Mouse (Mus musculus) stomach, postnatal 0 days (tissue): ENCODE results near the gene Skil. TPM values are rescaled to one million over a fixed set of nuclear protein-coding genes. Genes with fewer than 3 reads are reported as not detected.

Source experiments
- ATAC-seq: fragments of 200-750 bp; cut with Nextera tagmentation; 2 replicates; pipeline ENCODE4 v1.8.0; 2017; ENCODE audit not compliant: low FRiP score, low TSS enrichment
- DNase-seq: peaks from one replicate; pipeline ENCODE4 v3.0.0-alpha.2; 2016; ENCODE audit warnings: low spot score
- H3K27ac ChIP-seq: fragments of 300-500 bp; sonication (generic); replicated peaks from 2 replicates; pipeline ENCODE4 v1.5.1; 2014; ENCODE audit warnings: mild to moderate bottlenecking, control low read depth
- H3K27me3 ChIP-seq: fragments of 300-500 bp; sonication (generic); 2 replicates; pipeline ENCODE4 v1.6.1; 2014; ENCODE audit warnings: low read length; ENCODE audit not compliant: control insufficient read depth, insufficient read depth
- H3K36me3 ChIP-seq: fragments of 300-500 bp; sonication (generic); 2 replicates; pipeline ENCODE4 v1.6.1; 2014; ENCODE audit warnings: low read length, mixed read lengths; ENCODE audit not compliant: control insufficient read depth, insufficient read depth
- H3K4me1 ChIP-seq: fragments of 300-500 bp; sonication (generic); replicated peaks from 2 replicates; pipeline ENCODE4 v1.6.1; 2014; ENCODE audit warnings: antibody characterized with exemption; ENCODE audit not compliant: control insufficient read depth, insufficient read depth
- H3K4me2 ChIP-seq: fragments of 300-500 bp; sonication (generic); replicated peaks from 2 replicates; pipeline ENCODE4 v1.6.1; 2014; ENCODE audit warnings: low read depth, mild to moderate bottlenecking, control low read depth, moderate library complexity
- H3K4me3 ChIP-seq: fragments of 300-500 bp; sonication (generic); 2 replicates; pipeline ENCODE4 v1.5.1; 2014; ENCODE audit warnings: low read depth, low read length, control low read depth
- H3K9ac ChIP-seq: fragments of 300-500 bp; sonication (generic); 2 replicates; pipeline ENCODE4 v1.6.1; 2014; ENCODE audit warnings: mild to moderate bottlenecking, low read length, control low read depth, mixed read lengths
- H3K9me3 ChIP-seq: fragments of 300-500 bp; sonication (generic); 2 replicates; pipeline ENCODE4 v1.6.1; 2016; ENCODE audit warnings: low read length; ENCODE audit not compliant: control insufficient read depth
- CTCF ChIP-seq: IDR thresholded peaks from 2 replicates; pipeline ENCODE4 v1.5.1; 2016; ENCODE audit warnings: antibody characterized with exemption, low read depth, mild to moderate bottlenecking, moderate library complexity
- EP300 ChIP-seq: optimal IDR thresholded peaks from 2 replicates; pipeline ENCODE3; 2016; ENCODE audit warnings: antibody characterized with exemption
- WGBS: fragments of 180-500 bp; shearing (Covaris S2); extraction: QIAGEN DNeasy Blood & Tissue Kit; methylation state at CpG from one replicate; pipeline ENCODE4 v1.1.7; 2014; 5-methylcytosine and 5-hydroxymethylcytosine counted together
- polyA plus RNA-seq: library from polyadenylated mRNA; unstranded; fragments of >200 nt; fragmentation: Nextera tagmentation; extraction: Ambion mirVana; gene quantifications from 2 replicates; pipeline ENCODE4 v1.2.1, GENCODE M21; 2015

Gene Skil
- polyA plus RNA-seq, 1 experiment from 2014 or later: 20.8 TPM

DNA sequence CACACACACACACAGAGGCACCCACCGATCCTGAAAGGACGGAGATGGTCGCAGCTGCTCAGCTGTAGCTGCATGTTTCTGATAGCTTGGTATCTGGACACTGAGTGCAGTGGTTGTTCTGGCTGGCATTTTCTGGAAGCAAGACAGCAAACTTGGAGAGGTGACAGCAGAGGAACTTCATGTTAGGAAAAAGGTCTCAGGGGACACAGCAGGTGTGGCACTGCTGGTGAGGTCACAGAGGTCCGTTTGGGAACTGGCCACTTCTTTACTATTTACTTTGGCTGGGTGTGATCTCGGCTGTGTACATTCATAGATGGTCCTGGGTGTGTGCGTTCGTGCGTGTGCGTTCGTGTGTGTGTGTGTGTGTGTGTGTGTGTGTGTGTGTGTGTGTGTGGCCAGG, 15.4 kb upstream of the Skil start:
- TF ChIP-seq CTCF (no peak), EP300 (no peak)
- peaks cover 6% of the 10 kb centered on the region for H3K4me1 ChIP-seq
- H3K4me3 ChIP-seq: no peak overlapping the region
- no peak overlapping the region for H3K27ac ChIP-seq
- ATAC-seq (peak; percentile 89), DNase-seq (peak; percentile 68)
- H3K9ac ChIP-seq: no peak overlapping the region
- no peak overlapping the region for H3K4me2 ChIP-seq
- H3K36me3 ChIP-seq: no peaks in the 10 kb centered on the region
- H3K9me3 ChIP-seq: no peaks in the 10 kb centered on the region
- WGBS: 54% methylated on average over 9 of the region's 10 CpGs
- H3K27me3 ChIP-seq: no peaks in the 10 kb centered on the region

DNA sequence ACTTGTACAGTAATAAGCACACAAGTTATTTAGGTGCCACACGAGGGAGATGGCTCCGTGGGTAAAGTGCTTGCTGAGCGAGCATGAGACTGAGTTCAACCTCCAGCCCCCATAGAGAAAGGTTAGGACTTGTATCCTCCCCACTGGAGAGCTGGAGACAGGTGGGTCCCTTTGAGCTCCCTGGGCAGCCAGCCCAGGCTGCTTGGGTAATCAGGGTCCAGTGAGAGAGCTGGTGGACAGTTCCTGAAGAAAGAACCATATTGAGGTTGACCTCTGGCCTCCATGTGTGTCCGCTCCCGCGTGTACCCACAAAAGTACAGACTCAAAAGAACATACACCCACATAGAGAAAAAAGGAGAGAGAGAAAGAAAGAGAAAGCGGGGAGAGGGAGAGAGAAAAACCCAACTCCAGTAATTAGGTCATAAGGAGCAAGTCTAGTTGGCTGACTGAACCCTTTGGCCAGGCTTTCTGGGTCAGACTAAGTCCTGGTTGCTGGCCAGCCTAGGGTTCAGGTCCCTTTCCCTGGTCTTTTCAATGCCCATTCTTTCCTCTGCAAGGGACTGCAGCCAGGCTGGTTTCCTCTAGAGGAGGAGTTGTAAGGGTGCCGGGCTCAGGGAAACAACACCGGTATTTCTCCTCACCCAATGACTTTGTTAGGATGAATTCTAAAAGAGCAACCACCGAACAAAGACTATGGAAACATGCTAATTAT, 13.9 kb upstream of the Skil start:
- WGBS: 80% methylated on average over 10 of the region's 10 CpGs
- ATAC-seq: no peak
- H3K27me3 ChIP-seq: no peaks in the 10 kb centered on the region
- no peak overlapping the region for H3K9ac ChIP-seq
- H3K9me3 ChIP-seq: no peaks in the 10 kb centered on the region
- no peak overlapping the region for H3K4me2 ChIP-seq
- H3K4me1 ChIP-seq: peaks cover 6% of the 10 kb centered on the region
- no peak overlapping the region for H3K27ac ChIP-seq
- no peak overlapping the region for H3K4me3 ChIP-seq
- no peaks in the 10 kb centered on the region for H3K36me3 ChIP-seq
- DNase-seq: no peak
- no peak for TF ChIP-seq EP300
- TF ChIP-seq CTCF: no peak

DNA sequence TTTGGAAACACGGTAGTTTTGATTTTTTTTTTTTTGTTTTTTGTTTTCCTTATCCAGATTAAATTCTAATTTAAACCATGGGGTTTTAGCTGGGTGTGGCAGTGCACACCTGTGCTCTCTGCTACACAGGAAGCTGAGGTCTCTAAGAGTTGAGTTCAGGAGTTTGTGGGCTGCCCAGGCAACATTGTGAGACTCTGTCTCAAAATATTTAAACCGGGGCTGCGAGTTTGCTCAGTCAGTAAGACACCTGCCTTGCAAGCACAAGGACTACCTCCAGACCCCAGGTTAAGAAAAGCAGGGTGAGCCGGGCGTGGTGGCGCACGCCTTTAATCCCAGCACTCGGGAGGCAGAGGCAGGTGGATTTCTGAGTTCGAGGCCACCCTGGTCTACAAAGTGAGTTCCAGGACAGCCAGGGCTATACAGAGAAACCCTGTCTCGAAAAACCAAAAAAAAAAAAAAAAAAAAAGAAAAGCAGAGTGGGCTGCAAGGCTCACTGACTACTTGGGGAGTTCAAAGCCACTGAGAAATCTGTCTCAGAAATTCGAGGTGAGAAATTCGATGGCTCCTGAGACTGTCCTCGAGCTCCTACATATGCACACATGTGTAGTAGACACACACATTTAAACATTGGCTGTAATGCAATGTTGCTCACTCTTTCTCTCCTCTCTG, 11.9 kb upstream of the Skil start:
- Histone ChIP-seq H3K4me2 (no peak overlapping the region; the same call in 1 of the 2 replicates), H3K27me3 (no peaks in the 10 kb centered on the region), H3K36me3 (no peaks in the 10 kb centered on the region), H3K9ac (no peak overlapping the region), H3K9me3 (no peaks in the 10 kb centered on the region), H3K4me1 (peaks cover 6% of the 10 kb centered on the region), H3K4me3 (no peak overlapping the region), H3K27ac (no peak overlapping the region)
- WGBS: 83% methylated on average over 11 of the region's 13 CpGs
- DNase-seq (no peak), ATAC-seq (no peak)
- TF ChIP-seq EP300 (no peak), CTCF (no peak)

DNA sequence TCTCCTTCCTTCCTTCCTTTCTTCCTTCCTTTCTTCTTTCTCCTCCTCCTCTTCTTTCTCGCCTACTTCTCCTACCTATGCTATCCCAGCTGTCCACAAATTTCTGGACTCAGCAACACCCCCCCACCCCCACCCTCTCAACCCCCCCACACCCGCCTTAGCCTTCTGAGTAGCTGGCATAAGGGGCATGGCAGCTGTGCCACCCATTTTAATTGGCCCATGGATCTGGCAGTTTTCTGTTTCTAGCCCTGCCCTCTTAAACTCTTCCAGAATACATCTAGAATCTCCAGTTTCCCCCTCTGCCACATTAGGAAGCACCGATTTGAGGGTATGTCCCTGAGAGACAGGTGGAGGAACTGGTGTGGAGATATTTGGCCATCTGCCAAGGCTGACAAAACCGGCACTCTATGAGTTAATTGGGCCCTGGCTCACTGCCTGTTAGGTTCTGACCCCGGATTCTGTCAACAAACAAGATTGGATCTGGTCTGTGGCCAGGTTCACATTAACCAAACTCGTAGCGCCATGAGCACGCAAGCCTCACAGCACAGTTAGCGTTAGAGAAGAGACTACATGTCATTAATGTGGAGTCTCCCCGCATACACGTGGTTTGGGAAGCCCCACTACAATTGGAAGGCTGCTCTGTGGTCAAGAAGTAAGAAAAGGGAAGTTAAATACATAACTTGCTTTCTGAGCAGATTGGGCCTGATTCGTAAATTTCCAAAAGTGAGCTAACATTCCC, 11.2 kb upstream of the Skil start:
- Histone ChIP-seq H3K27ac (peak overlapping the region; percentile 4; the same call in 1 of the 2 replicates), H3K27me3 (no peaks in the 10 kb centered on the region), H3K4me2 (peak overlapping the region; percentile 31), H3K36me3 (no peaks in the 10 kb centered on the region), H3K9ac (no peak overlapping the region), H3K4me1 (peaks cover 6% of the 10 kb centered on the region), H3K4me3 (no peak overlapping the region), H3K9me3 (no peaks in the 10 kb centered on the region)
- 16% methylated on average over 12 of the region's 12 CpGs for WGBS
- ATAC-seq (peak; percentile 34; the same call in 1 of the 2 replicates), DNase-seq (peak; percentile 65)
- TF ChIP-seq EP300 (no peak), CTCF (no peak)

DNA sequence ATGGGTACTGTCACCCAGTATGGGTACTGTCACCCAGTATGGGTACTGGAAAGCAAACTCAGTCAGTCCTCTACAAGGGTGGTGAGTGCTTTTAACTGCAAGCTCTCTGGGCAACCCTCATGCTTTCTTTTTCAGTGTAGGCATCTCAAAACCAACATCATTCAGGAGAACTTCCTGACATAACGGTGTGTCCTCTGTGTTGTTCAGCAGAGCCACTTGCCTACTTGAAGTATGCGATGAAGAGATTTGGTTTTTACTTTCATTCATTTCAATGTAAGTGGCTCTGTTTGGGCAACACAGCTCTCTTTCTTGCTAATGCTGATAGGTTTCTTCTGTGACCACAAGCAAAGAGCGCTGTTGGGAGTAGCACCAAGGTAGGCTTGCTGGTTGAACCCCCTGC, 9.9 kb upstream of the Skil start:
- Histone ChIP-seq H3K27ac (no peak overlapping the region), H3K9me3 (no peaks in the 10 kb centered on the region), H3K4me2 (no peak overlapping the region), H3K27me3 (no peaks in the 10 kb centered on the region), H3K4me3 (no peak overlapping the region), H3K9ac (no peak overlapping the region), H3K4me1 (peaks cover 8% of the 10 kb centered on the region), H3K36me3 (no peaks in the 10 kb centered on the region)
- 90% methylated on average over 3 of the region's 3 CpGs for WGBS
- DNase-seq (no peak), ATAC-seq (no peak)
- TF ChIP-seq EP300 (no peak), CTCF (no peak)
